Mouse (Mus musculus) G1E (cell line): Measurements from ENCODE around the gene Rab42. TPM values are rescaled to one million over a fixed set of nuclear protein-coding genes. Genes with fewer than 3 reads are reported as not detected.
A peak's percentile ranks its signal among the peaks of the same experiment; 100 is the strongest.

Experiments
- ATAC-seq: 2 replicates; pipeline ENCODE4 v1.8.0; 2016; ENCODE audit warnings: mild to moderate bottlenecking; ENCODE audit not compliant: insufficient number of reproducible peaks, poor library complexity, low FRiP score, severe bottlenecking; ENCODE audit errors: extremely low read depth
- DNase-seq: peaks from one replicate; pipeline ENCODE4 v3.0.0; 2012; ENCODE audit warnings: low spot score
- H3K27me3 ChIP-seq: 2 replicates; pipeline ENCODE4 v1.6.1; 2012; ENCODE audit warnings: mild to moderate bottlenecking, low read length, inconsistent platforms; ENCODE audit not compliant: insufficient read depth
- H3K36me3 ChIP-seq: replicated peaks from 2 replicates; pipeline ENCODE3; 2012; ENCODE audit warnings: mild to moderate bottlenecking, inconsistent platforms
- H3K4me1 ChIP-seq: 2 replicates; pipeline ENCODE4 v1.6.1; 2012; ENCODE audit warnings: low read depth, low read length, inconsistent platforms, mixed read lengths; ENCODE audit not compliant: insufficient read depth
- H3K4me3 ChIP-seq: 2 replicates; pipeline ENCODE4 v1.5.1; 2012; ENCODE audit warnings: low read depth, mild to moderate bottlenecking, inconsistent platforms, low read length, moderate library complexity, mixed read lengths
- H3K9me3 ChIP-seq: replicated peaks from 2 replicates; pipeline ENCODE4 v1.6.1; 2012; ENCODE audit warnings: inconsistent platforms
- CTCF ChIP-seq: IDR thresholded peaks from 2 replicates; pipeline ENCODE4 v1.5.1; 2012; ENCODE audit warnings: low read depth, low read length, inconsistent platforms, mixed read lengths
- GATA1 ChIP-seq: IDR thresholded peaks from 2 replicates; pipeline ENCODE4 v1.6.1; 2012; ENCODE audit warnings: borderline replicate concordance, low read length, inconsistent platforms, mixed read lengths
- GATA2 ChIP-seq: IDR thresholded peaks from 2 replicates; pipeline ENCODE4 v1.6.1; 2012; ENCODE audit warnings: low read depth, low read length, inconsistent platforms, borderline replicate concordance
- POLR2AphosphoS5 ChIP-seq: IDR thresholded peaks from 2 replicates; pipeline ENCODE4 v1.6.1; 2012; ENCODE audit warnings: low read depth, low read length, inconsistent platforms; ENCODE audit not compliant: insufficient replicate concordance
- TAL1 ChIP-seq: conservative IDR thresholded peaks from 2 replicates; pipeline ENCODE4 v1.6.1; 2012; ENCODE audit warnings: low read depth, low read length, inconsistent platforms, mixed read lengths
- polyA plus RNA-seq: library from polyadenylated mRNA; stranded (reverse); fragments of >175 nt; gene quantifications from 2 replicates; pipeline ENCODE4 v1.2.3, GENCODE M21; 2012
- total RNA-seq, 2 experiments: library from RNA; stranded (forward) in 1 of 2; stranded (reverse) in 1 of 2; fragments of 200-1000 nt in 1 of 2; fragments of >200 nt in 1 of 2; fragmentation: Nextera tagmentation in 1 of 2; gene quantifications; 2 replicates each; pipeline ENCODE4 v1.2.3; 2014 to 2017

Rab42 gene
- total and polyA plus RNA-seq, 3 experiments, result 0.95 TPM; not detected in 2

GRCm38 (mm10) chr4:132346661-132347060 lies 43.5 kb upstream of the Rab42 start:
- TF ChIP-seq GATA1 (no peak), POLR2AphosphoS5 (no peak), CTCF (no peak), GATA2 (no peak), TAL1 (no peak)
- no peak overlapping the region for H3K4me3 ChIP-seq
- ATAC-seq (no peak), DNase-seq (no peak)
- H3K36me3 ChIP-seq, result peaks cover 43% of the 10 kb centered on the region
- no peaks in the 10 kb centered on the region for H3K27me3 ChIP-seq
- no peaks in the 10 kb centered on the region for H3K9me3 ChIP-seq
- peaks cover 71% of the 10 kb centered on the region for H3K4me1 ChIP-seq

GRCm38 (mm10) chr4:132346261-132346660 lies 43.1 kb upstream of the Rab42 start:
- no peak for DNase-seq
- no peaks in the 10 kb centered on the region for H3K9me3 ChIP-seq
- H3K4me1 ChIP-seq, result peaks cover 71% of the 10 kb centered on the region
- TF ChIP-seq POLR2AphosphoS5, result no peak
- TF ChIP-seq CTCF, result no peak
- no peak for TF ChIP-seq GATA1
- no peak for TF ChIP-seq GATA2
- TF ChIP-seq TAL1, result no peak
- H3K36me3 ChIP-seq, result peaks cover 43% of the 10 kb centered on the region
- H3K27me3 ChIP-seq, result no peaks in the 10 kb centered on the region
- no peak for ATAC-seq
- H3K4me3 ChIP-seq, result no peak overlapping the region

- H3K36me3 ChIP-seq, result peaks cover 43% of the 10 kb centered on the region
- H3K9me3 ChIP-seq, result no peaks in the 10 kb centered on the region
- peaks cover 70% of the 10 kb centered on the region for H3K4me1 ChIP-seq
- DNase-seq (no peak), ATAC-seq (no peak)
- peak overlapping the region; percentile 89; the same call in 1 of the 2 replicates for H3K4me3 ChIP-seq
- TF ChIP-seq CTCF (no peak), GATA1 (no peak), POLR2AphosphoS5 (no peak), TAL1 (no peak), GATA2 (no peak)
- H3K27me3 ChIP-seq, result no peaks in the 10 kb centered on the region
Measured at GRCm38 (mm10) chr4:132345843-132346212, 42.6 kb upstream of the Rab42 start.

- Histone ChIP-seq H3K4me3 (peak overlapping the region; percentile 89), H3K27me3 (no peaks in the 10 kb centered on the region), H3K9me3 (no peaks in the 10 kb centered on the region), H3K4me1 (peaks cover 69% of the 10 kb centered on the region), H3K36me3 (peaks cover 44% of the 10 kb centered on the region)
- ATAC-seq (no peak), DNase-seq (peak; percentile 92)
- no peak for TF ChIP-seq GATA1
- peak; percentile 96 for TF ChIP-seq CTCF
Measured at GRCm38 (mm10) chr4:132345135-132345842, 42.1 kb upstream of the Rab42 start.

- ATAC-seq, result peak; percentile 29; the same call in 1 of the 2 replicates
Measured at GRCm38 (mm10) chr4:132344403-132345134, 41.4 kb upstream of the Rab42 start.

GRCm38 (mm10) chr4:132341451-132341850 lies 38.3 kb upstream of the Rab42 start:
- peaks cover 62% of the 10 kb centered on the region for H3K4me1 ChIP-seq
- H3K36me3 ChIP-seq, result peaks cover 75% of the 10 kb centered on the region
- no peak overlapping the region; the same call in 1 of the 2 replicates for H3K4me3 ChIP-seq
- no peak for DNase-seq
- no peak for ATAC-seq
- TF ChIP-seq GATA2, result no peak
- TF ChIP-seq GATA1, result no peak
- TF ChIP-seq POLR2AphosphoS5, result no peak
- no peak for TF ChIP-seq CTCF
- no peak for TF ChIP-seq TAL1
- no peaks in the 10 kb centered on the region; the same call in 1 of the 2 replicates for H3K27me3 ChIP-seq
- H3K9me3 ChIP-seq, result no peaks in the 10 kb centered on the region

More at GRCm38 (mm10) chr4:132344403-132345134, 41.4 kb upstream of the Rab42 start:
- Histone ChIP-seq H3K27me3 (no peaks in the 10 kb centered on the region), H3K36me3 (peaks cover 51% of the 10 kb centered on the region), H3K4me3 (peak overlapping the region; percentile 89), H3K4me1 (peaks cover 62% of the 10 kb centered on the region), H3K9me3 (no peaks in the 10 kb centered on the region)
- peak; percentile 53 for DNase-seq
- no peak for TF ChIP-seq CTCF
- no peak for TF ChIP-seq POLR2AphosphoS5
- TF ChIP-seq GATA2, result no peak
- no peak for TF ChIP-seq TAL1
- TF ChIP-seq GATA1, result no peak
